8 mouse cellular contexts compared by ENCODE assay signal in the genomic region with DNA sequence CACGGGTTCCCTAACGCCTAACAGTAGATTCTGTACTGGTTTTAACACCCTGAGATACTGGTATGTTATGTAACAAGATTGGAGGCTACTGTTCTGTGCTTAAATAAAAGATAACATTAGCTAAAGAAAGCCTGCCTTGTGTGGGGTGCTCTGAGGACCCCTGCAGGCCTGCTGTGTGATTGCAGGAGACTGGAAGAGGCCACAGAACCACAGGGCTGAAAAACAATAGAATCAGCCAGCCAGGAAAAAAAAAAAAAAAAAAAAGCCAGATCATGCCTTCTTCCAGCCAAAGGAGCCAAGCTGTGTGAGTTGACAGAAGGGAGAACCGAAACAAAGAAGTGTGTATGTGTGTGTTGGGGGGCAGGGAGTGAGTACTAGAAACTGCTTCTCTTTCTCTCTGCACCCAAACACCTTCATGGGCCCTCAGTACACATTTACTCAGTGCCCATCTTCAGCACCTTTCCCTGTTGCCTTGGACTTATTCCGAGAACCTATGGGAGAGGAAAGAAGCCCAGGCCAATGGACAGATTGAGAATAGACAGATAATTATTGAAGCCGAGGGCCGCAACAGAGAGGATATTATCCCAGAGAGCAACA. TPM values are rescaled to one million over a fixed set of nuclear protein-coding genes. Genes with fewer than 3 reads are reported as not detected.
A peak's percentile ranks its signal among the peaks of the same experiment; 100 is the strongest.
DNase-seq lines count a peak whose midpoint lies in the region; ATAC-seq lines count a peak whose summit lies in the region.

No protein-coding gene starts in this region.

- H3K27ac ChIP-seq in liver, embryonic 13.5 days = no peak overlapping the region

- H3K9me3 ChIP-seq in liver, embryonic 13.5 days (replicated peaks) = no peaks in the 10 kb centered on the region

- peak; percentile 51 to 60 for DNase-seq in adrenal gland, adult 18-20 months (ENCODE audit: low spot score in 2 of 2)
- DNase-seq in embryo, embryonic 11.5 days (ENCODE audit: low read depth, low spot score) = peak; percentile 50
- DNase-seq in heart, adult 11 months = peak; percentile 98
- DNase-seq in kidney, adult 9 months = peak; percentile 76
- DNase-seq in liver, embryonic 13.5 days = peak; percentile 40
- DNase-seq in neural tube, embryonic 10.5 days (ENCODE audit: extremely low spot score, low spot score) = peak; percentile 44
- DNase-seq in thymus, postnatal 10 days (ENCODE audit: low spot score in 2 of 2) = peak; percentile 50 to 55

- H3K4me1 ChIP-seq in liver, embryonic 13.5 days (replicated peaks) = peaks cover 41% of the 10 kb centered on the region

- H3K27me3 ChIP-seq in liver, embryonic 13.5 days = peaks cover 21% of the 10 kb centered on the region

- no peak overlapping the region for H3K4me2 ChIP-seq in liver, embryonic 13.5 days

- H3K36me3 ChIP-seq in liver, embryonic 13.5 days = no peaks in the 10 kb centered on the region

- 36% methylated on average over 6 of the region's 6 CpGs for WGBS in liver, embryonic 13.5 days (ENCODE audit: insufficient replicate concordance)

- H3K9ac ChIP-seq in liver, embryonic 13.5 days = no peak overlapping the region

- H3K4me3 ChIP-seq in liver, embryonic 13.5 days (replicated peaks) = no peak overlapping the region

- ATAC-seq in CD4-positive, CD25-positive, alpha-beta regulatory T cell, adult 4 months = peak; percentile 53
- ATAC-seq in liver, embryonic 13.5 days (ENCODE audit: low read depth) = no peak

RNA-seq across cellular contexts. Expression of gene Ypel2, which starts 2.2 kb away (rescaled TPM):
- 10 to 100 TPM in 1 of 2 experiments, 1 to 10 TPM in 1; 7.4 to 11.2 TPM for polyA plus RNA-seq in CD4-positive, CD25-positive, alpha-beta regulatory T cell, adult 4 months (2017; shearing (Covaris generic))
- total RNA-seq in adrenal gland, adult 18-20 months (2021) = 10 to 100 TPM; 12.8 to 31.2 TPM
- polyA plus RNA-seq in liver, embryonic 13.5 days (2015; fragmentation: Nextera tagmentation; extraction: Ambion mirVana) = 1.2 and 1.5 TPM in 2 replicates

Comparison
In these comparisons a context has a peak if more than half of its experiments do, and no peak if none do; other contexts are left out.
1. DNase-seq: peak in every context shown above with its lines; median percentile 98 in heart, adult 11 months; 76 in kidney, adult 9 months; 56 in adrenal gland, adult 18-20 months; 52 in thymus, postnatal 10 days; 50 in embryo, embryonic 11.5 days; 44 in neural tube, embryonic 10.5 days; 40 in liver, embryonic 13.5 days.